Mouse (Mus musculus) stomach, postnatal 0 days (tissue): Measurements from ENCODE around the gene Chd3.
A peak's percentile ranks its signal among the peaks of the same experiment; 100 is the strongest.

ENCODE experiments used
- CTCF ChIP-seq: IDR thresholded peaks from 2 replicates; pipeline ENCODE4 v1.5.1; 2016; ENCODE audit warnings: antibody characterized with exemption, low read depth, mild to moderate bottlenecking, moderate library complexity
- EP300 ChIP-seq: optimal IDR thresholded peaks from 2 replicates; pipeline ENCODE3; 2016; ENCODE audit warnings: antibody characterized with exemption

DNA sequence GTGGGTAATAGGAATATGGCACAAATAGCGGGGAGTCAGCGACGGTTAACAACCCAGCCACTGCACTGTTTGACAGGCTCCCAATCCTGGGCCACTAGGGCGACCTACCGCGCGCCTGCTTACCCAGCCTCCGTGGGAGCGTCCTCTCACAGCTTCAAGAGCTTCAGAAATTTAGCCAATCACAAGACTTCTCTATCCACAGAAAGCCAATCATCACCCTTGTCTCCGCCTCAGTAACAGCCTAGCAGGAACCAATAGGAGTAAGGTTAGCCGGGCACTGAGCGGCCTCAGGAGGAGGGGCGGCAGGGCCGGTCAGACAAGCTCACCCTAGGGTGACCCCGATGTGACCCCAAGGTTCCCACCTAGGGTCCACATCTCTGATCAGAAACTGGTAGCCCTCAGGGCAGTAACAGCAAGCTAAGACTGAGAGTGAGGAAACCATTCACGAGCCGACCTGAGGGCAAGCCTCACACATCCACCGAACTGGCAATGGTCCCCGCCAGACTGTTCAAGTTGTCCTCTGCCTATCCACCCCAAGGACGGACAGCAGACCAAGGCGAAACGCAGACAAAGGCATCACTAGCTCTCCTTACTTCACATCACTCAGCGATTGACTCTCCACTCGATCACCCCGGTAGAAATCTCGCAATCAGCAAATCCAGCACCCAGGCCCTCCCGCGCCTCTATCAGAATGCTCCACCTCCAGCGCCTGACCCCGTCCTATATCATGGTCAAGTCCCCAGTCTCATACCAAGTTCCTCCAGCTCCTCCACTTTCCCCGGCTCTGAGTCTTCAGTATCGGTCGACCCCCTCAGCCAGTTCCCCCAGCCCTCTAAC lies 39.6 kb upstream of the Chd3 start:
- TF ChIP-seq CTCF = peak; percentile 23; the same call in 1 of the 2 replicates
- TF ChIP-seq EP300 = no peak
